Mouse (Mus musculus): Measurements from ENCODE around the gene Meltf. TPM values are rescaled to one million over a fixed set of nuclear protein-coding genes. Genes with fewer than 3 reads are reported as not detected.
"Not testable (repeated sequence)": the region's sequence is repeated elsewhere in the genome, so short reads cannot be mapped to it uniquely, and the experiment has no call there.

Meltf gene
- polyA plus RNA-seq, 1 experiment from 2014 or later = not detected

GRCm38 (mm10) chr16:31938856-31939255 lies 60.2 kb downstream of the Meltf start:
- peaks cover 3% of the 10 kb centered on the region for H3K4me1 ChIP-seq (ENCODE audit: control insufficient read depth, insufficient read depth, low read length)
- ATAC-seq (replicated peaks; ENCODE audit: insufficient number of reproducible peaks, low FRiP score, low TSS enrichment, low read depth) (no peak), DNase-seq (ENCODE audit: low spot score) (no peak)
- H3K27me3 ChIP-seq (ENCODE audit: control insufficient read depth, insufficient read depth, low read length) = peaks cover 20% of the 10 kb centered on the region
- 74% methylated on average over 6 of the region's 6 CpGs for WGBS
- no peak overlapping the region for H3K4me2 ChIP-seq (ENCODE audit: low read depth, low read length)
- no peaks in the 10 kb centered on the region for H3K36me3 ChIP-seq (replicated peaks; ENCODE audit: control insufficient read depth, insufficient read depth, low read depth, low read length)
- H3K9me3 ChIP-seq (replicated peaks; ENCODE audit: control insufficient read depth, low read length) = no peaks in the 10 kb centered on the region
- H3K27ac ChIP-seq (replicated peaks; ENCODE audit: low read depth, low read length) = no peak overlapping the region
- no peak overlapping the region for H3K9ac ChIP-seq (replicated peaks; ENCODE audit: low read length)
- H3K4me3 ChIP-seq (ENCODE audit: low read depth, low read length) = no peak overlapping the region

- DNase-seq (ENCODE audit: low spot score) = no peak
- 71% methylated on average over 2 of the region's 2 CpGs for WGBS
- Histone ChIP-seq H3K9ac (replicated peaks; ENCODE audit: low read length) (no peak overlapping the region), H3K4me1 (ENCODE audit: control insufficient read depth, insufficient read depth, low read length) (no peaks in the 10 kb centered on the region), H3K27ac (replicated peaks; ENCODE audit: low read depth, low read length) (no peak overlapping the region), H3K4me3 (ENCODE audit: low read depth, low read length) (no peak overlapping the region), H3K4me2 (ENCODE audit: low read depth, low read length) (no peak overlapping the region), H3K27me3 (ENCODE audit: control insufficient read depth, insufficient read depth, low read length) (peaks cover 4% of the 10 kb centered on the region), H3K9me3 (replicated peaks; ENCODE audit: control insufficient read depth, low read length) (no peaks in the 10 kb centered on the region), H3K36me3 (replicated peaks; ENCODE audit: control insufficient read depth, insufficient read depth, low read depth, low read length) (no peaks in the 10 kb centered on the region)
- no peak for ATAC-seq (replicated peaks; ENCODE audit: insufficient number of reproducible peaks, low FRiP score, low TSS enrichment, low read depth)
These were observed 62.0 kb downstream of the Meltf start for GRCm38 (mm10) chr16:31940586-31940985.

- Histone ChIP-seq H3K27me3 (ENCODE audit: control insufficient read depth, insufficient read depth, low read length) (no peaks in the 10 kb centered on the region), H3K4me2 (ENCODE audit: low read depth, low read length) (no peak overlapping the region), H3K27ac (replicated peaks; ENCODE audit: low read depth, low read length) (no peak overlapping the region), H3K9ac (replicated peaks; ENCODE audit: low read length) (no peak overlapping the region), H3K4me1 (ENCODE audit: control insufficient read depth, insufficient read depth, low read length) (no peaks in the 10 kb centered on the region), H3K4me3 (ENCODE audit: low read depth, low read length) (no peak overlapping the region), H3K36me3 (replicated peaks; ENCODE audit: control insufficient read depth, insufficient read depth, low read depth, low read length) (no peaks in the 10 kb centered on the region), H3K9me3 (replicated peaks; ENCODE audit: control insufficient read depth, low read length) (no peaks in the 10 kb centered on the region)
- peak; percentile 89 for DNase-seq (ENCODE audit: low spot score)
- 4% methylated on average over 10 of the region's 10 CpGs for WGBS
- 0 out of 2 replicates have a peak, but pooled peaks have one; percentile 25 for ATAC-seq (replicated peaks; ENCODE audit: insufficient number of reproducible peaks, low FRiP score, low TSS enrichment, low read depth)
These were observed 65.4 kb downstream of the Meltf start for GRCm38 (mm10) chr16:31943980-31944379.

- 91% methylated on average over 12 of the region's 12 CpGs for WGBS
- ATAC-seq (replicated peaks; ENCODE audit: insufficient number of reproducible peaks, low FRiP score, low TSS enrichment, low read depth) (no peak), DNase-seq (ENCODE audit: low spot score) (no peak)
- Histone ChIP-seq H3K9ac (replicated peaks; ENCODE audit: low read length) (no peak overlapping the region), H3K4me2 (ENCODE audit: low read depth, low read length) (no peak overlapping the region), H3K9me3 (replicated peaks; ENCODE audit: control insufficient read depth, low read length) (no peaks in the 10 kb centered on the region), H3K27ac (replicated peaks; ENCODE audit: low read depth, low read length) (no peak overlapping the region), H3K27me3 (ENCODE audit: control insufficient read depth, insufficient read depth, low read length) (no peaks in the 10 kb centered on the region), H3K4me1 (ENCODE audit: control insufficient read depth, insufficient read depth, low read length) (no peaks in the 10 kb centered on the region), H3K4me3 (ENCODE audit: low read depth, low read length) (no peak overlapping the region), H3K36me3 (replicated peaks; ENCODE audit: control insufficient read depth, insufficient read depth, low read depth, low read length) (no peaks in the 10 kb centered on the region)
These were observed 66.2 kb downstream of the Meltf start for GRCm38 (mm10) chr16:31944698-31945255.

GRCm38 (mm10) chr16:31945372-31945771 lies 66.8 kb downstream of the Meltf start:
- 90% methylated on average over 6 of the region's 6 CpGs for WGBS
- no peak for ATAC-seq (replicated peaks; ENCODE audit: insufficient number of reproducible peaks, low FRiP score, low TSS enrichment, low read depth)

GRCm38 (mm10) chr16:31945986-31946385 lies 67.4 kb downstream of the Meltf start:
- H3K27me3 ChIP-seq (ENCODE audit: control insufficient read depth, insufficient read depth, low read length); H3K36me3 ChIP-seq (replicated peaks; ENCODE audit: control insufficient read depth, insufficient read depth, low read depth, low read length); H3K4me2 ChIP-seq (ENCODE audit: low read depth, low read length); H3K9ac ChIP-seq (replicated peaks; ENCODE audit: low read length); DNase-seq (ENCODE audit: low spot score); H3K4me1 ChIP-seq (ENCODE audit: control insufficient read depth, insufficient read depth, low read length); H3K4me3 ChIP-seq (ENCODE audit: low read depth, low read length); H3K9me3 ChIP-seq (replicated peaks; ENCODE audit: control insufficient read depth, low read length); ATAC-seq (replicated peaks; ENCODE audit: insufficient number of reproducible peaks, low FRiP score, low TSS enrichment, low read depth); H3K27ac ChIP-seq (replicated peaks; ENCODE audit: low read depth, low read length): not testable (repeated sequence)
- 88% methylated on average over 6 of the region's 6 CpGs for WGBS

More at GRCm38 (mm10) chr16:31945372-31945771, 66.8 kb downstream of the Meltf start:
- Histone ChIP-seq H3K27me3 (ENCODE audit: control insufficient read depth, insufficient read depth, low read length) (no peaks in the 10 kb centered on the region), H3K9ac (replicated peaks; ENCODE audit: low read length) (no peak overlapping the region), H3K36me3 (replicated peaks; ENCODE audit: control insufficient read depth, insufficient read depth, low read depth, low read length) (no peaks in the 10 kb centered on the region), H3K27ac (replicated peaks; ENCODE audit: low read depth, low read length) (no peak overlapping the region), H3K4me1 (ENCODE audit: control insufficient read depth, insufficient read depth, low read length) (no peaks in the 10 kb centered on the region), H3K4me3 (ENCODE audit: low read depth, low read length) (no peak overlapping the region), H3K4me2 (ENCODE audit: low read depth, low read length) (no peak overlapping the region), H3K9me3 (replicated peaks; ENCODE audit: control insufficient read depth, low read length) (no peaks in the 10 kb centered on the region)
- no peak for DNase-seq (ENCODE audit: low spot score)

- Histone ChIP-seq H3K27me3 (ENCODE audit: control insufficient read depth, insufficient read depth, low read length) (no peaks in the 10 kb centered on the region), H3K27ac (replicated peaks; ENCODE audit: low read depth, low read length) (no peak overlapping the region), H3K4me2 (ENCODE audit: low read depth, low read length) (peak overlapping the region; percentile 76), H3K4me3 (ENCODE audit: low read depth, low read length) (peak overlapping the region; percentile 90), H3K4me1 (ENCODE audit: control insufficient read depth, insufficient read depth, low read length) (no peaks in the 10 kb centered on the region), H3K9ac (replicated peaks; ENCODE audit: low read length) (peak overlapping the region; percentile 92), H3K36me3 (replicated peaks; ENCODE audit: control insufficient read depth, insufficient read depth, low read depth, low read length) (no peaks in the 10 kb centered on the region), H3K9me3 (replicated peaks; ENCODE audit: control insufficient read depth, low read length) (no peaks in the 10 kb centered on the region)
- ATAC-seq (replicated peaks; ENCODE audit: insufficient number of reproducible peaks, low FRiP score, low TSS enrichment, low read depth) (no peak), DNase-seq (ENCODE audit: low spot score) (no peak)
- 39% methylated on average over 8 of the region's 8 CpGs for WGBS
These were observed 68.7 kb downstream of the Meltf start for GRCm38 (mm10) chr16:31947333-31947732.

- H3K4me2 ChIP-seq (ENCODE audit: low read depth, low read length) = peak overlapping the region; percentile 76
- peak; percentile 68 for ATAC-seq (replicated peaks; ENCODE audit: insufficient number of reproducible peaks, low FRiP score, low TSS enrichment, low read depth)
- no peak for DNase-seq (ENCODE audit: low spot score)
- peak overlapping the region; percentile 92 for H3K9ac ChIP-seq (replicated peaks; ENCODE audit: low read length)
- H3K27me3 ChIP-seq (ENCODE audit: control insufficient read depth, insufficient read depth, low read length) = no peaks in the 10 kb centered on the region
- peak overlapping the region; percentile 90 for H3K4me3 ChIP-seq (ENCODE audit: low read depth, low read length)
- peak overlapping the region; percentile 65 for H3K27ac ChIP-seq (replicated peaks; ENCODE audit: low read depth, low read length)
- no peaks in the 10 kb centered on the region for H3K4me1 ChIP-seq (ENCODE audit: control insufficient read depth, insufficient read depth, low read length)
- no peaks in the 10 kb centered on the region for H3K9me3 ChIP-seq (replicated peaks; ENCODE audit: control insufficient read depth, low read length)
- WGBS = under 1% methylated on average over 38 of the region's 38 CpGs
- H3K36me3 ChIP-seq (replicated peaks; ENCODE audit: control insufficient read depth, insufficient read depth, low read depth, low read length) = no peaks in the 10 kb centered on the region
These were observed 69.3 kb downstream of the Meltf start for GRCm38 (mm10) chr16:31947901-31948316.
